Comparison of ENCODE assay signal across 12 mouse cellular contexts in the genomic region with DNA sequence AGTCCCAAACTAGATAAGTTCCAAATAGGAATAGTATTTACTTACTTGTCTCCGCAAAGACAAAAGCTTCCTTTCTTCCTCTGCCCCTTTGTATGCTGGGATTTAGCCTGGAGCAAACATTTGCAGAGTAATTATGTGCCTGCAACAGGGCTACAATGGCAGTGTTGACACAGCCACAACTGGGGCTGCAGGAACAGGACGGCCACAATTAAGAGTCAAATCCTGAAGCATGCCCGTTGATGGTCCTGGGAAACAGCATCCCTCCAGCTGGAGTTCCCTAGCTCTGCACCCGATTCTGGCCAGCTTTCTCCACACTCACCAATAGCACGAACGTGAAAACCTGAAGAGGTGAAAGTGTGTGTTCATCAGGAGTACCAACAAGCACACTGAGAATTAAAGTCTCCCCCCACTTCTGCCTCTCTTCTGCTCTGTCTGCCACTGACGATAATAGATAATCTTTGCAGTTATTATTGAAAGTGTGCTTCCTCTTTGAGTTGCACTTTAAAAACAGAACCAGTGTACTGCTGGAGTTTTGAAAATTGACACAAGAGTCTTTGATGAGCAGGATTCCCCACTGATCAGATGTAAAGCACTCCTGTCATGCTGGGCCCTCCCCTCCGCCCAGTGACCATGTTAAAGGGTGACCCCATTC. TPM values are rescaled to one million over a fixed set of nuclear protein-coding genes. Genes with fewer than 3 reads are reported as not detected.
DNase-seq lines count a peak whose midpoint lies in the region; ATAC-seq lines count a peak whose summit lies in the region.
"Had no signal": no experiment of that assay in that cellular context is flagged by ENCODE, and none has a peak within 500 bp of the region (broad histone marks: within the 10 kb centered on the region; RNA-seq: fewer than 3 reads in every experiment).

No protein-coding gene starts in this region.

- H3K4me3 ChIP-seq in hindbrain, embryonic 11.5 days (ENCODE audit: low read depth, low read length) = no peak overlapping the region
- no peak overlapping the region for H3K4me3 ChIP-seq in hindbrain, embryonic 16.5 days (ENCODE audit: low read length)
- H3K4me3 ChIP-seq: heart, embryonic 15.5 days had no signal

- no peaks in the 10 kb centered on the region for H3K36me3 ChIP-seq in hindbrain, embryonic 11.5 days (ENCODE audit: control insufficient read depth, insufficient read depth, low read length)
- 0 out of 2 replicates have a peak, but pooled peaks cover 2% of the 10 kb centered on the region for H3K36me3 ChIP-seq in hindbrain, embryonic 16.5 days (ENCODE audit: control insufficient read depth, insufficient read depth, low read length)
- H3K36me3 ChIP-seq: heart, embryonic 15.5 days had no signal

- no peaks in the 10 kb centered on the region for H3K27me3 ChIP-seq in hindbrain, embryonic 11.5 days (ENCODE audit: control insufficient read depth, insufficient read depth, low read length)
- H3K27me3 ChIP-seq in hindbrain, embryonic 16.5 days (replicated peaks; ENCODE audit: control insufficient read depth, insufficient read depth, low read length) = no peaks in the 10 kb centered on the region
- H3K27me3 ChIP-seq: heart, embryonic 15.5 days had no signal

- peak; percentile 48 for DNase-seq in hindbrain, embryonic 11.5 days (ENCODE audit: low spot score)
- DNase-seq in MEL-GATA-1-ER (ENCODE audit: extremely low read depth, low read depth) = peak; percentile 56
- DNase-seq in embryo, embryonic 10.5 days (ENCODE audit: low spot score) = peak; percentile 74
- DNase-seq in testis, postnatal 10 days (ENCODE audit: low spot score) = no peak
- DNase-seq in T-cell, adult 2 months (ENCODE audit: low spot score) = no peak
- DNase-seq in kidney, postnatal 25 days = no peak
- DNase-seq: kidney, adult 18-20 months; layer of hippocampus, adult 9-11 months had no signal

- ATAC-seq in hindbrain, embryonic 11.5 days (ENCODE audit: low FRiP score) = no peak
- no peak for ATAC-seq in hindbrain, embryonic 16.5 days
- ATAC-seq in megakaryocyte progenitor cell, adult 5-6 weeks (replicated peaks; ENCODE audit: poor library complexity) = peak; percentile 46; the same call in 1 of the 2 replicates

- H3K4me2 ChIP-seq in hindbrain, embryonic 11.5 days (replicated peaks; ENCODE audit: low read depth, low read length) = no peak overlapping the region
- H3K4me2 ChIP-seq in hindbrain, embryonic 16.5 days (ENCODE audit: low read length) = no peak overlapping the region
- H3K4me2 ChIP-seq: heart, embryonic 15.5 days; liver, embryonic 11.5 days had no signal

- H3K4me1 ChIP-seq in hindbrain, embryonic 11.5 days (replicated peaks; ENCODE audit: control insufficient read depth, insufficient read depth, low read length) = no peaks in the 10 kb centered on the region
- H3K4me1 ChIP-seq in hindbrain, embryonic 16.5 days (ENCODE audit: control insufficient read depth, insufficient read depth, low read depth, low read length) = no peaks in the 10 kb centered on the region

- H3K9me3 ChIP-seq in hindbrain, embryonic 11.5 days (ENCODE audit: control insufficient read depth, low read length) = no peaks in the 10 kb centered on the region
- no peaks in the 10 kb centered on the region for H3K9me3 ChIP-seq in hindbrain, embryonic 16.5 days (ENCODE audit: control insufficient read depth, low read length)
- H3K9me3 ChIP-seq: heart, embryonic 15.5 days had no signal

- H3K9ac ChIP-seq in hindbrain, embryonic 11.5 days (ENCODE audit: low read depth, low read length) = no peak overlapping the region
- H3K9ac ChIP-seq in hindbrain, embryonic 16.5 days (ENCODE audit: low read depth, low read length) = no peak overlapping the region
- H3K9ac ChIP-seq: heart, embryonic 15.5 days had no signal

- peak overlapping the region; percentile 42; the same call in 1 of the 2 replicates for H3K27ac ChIP-seq in hindbrain, embryonic 11.5 days (ENCODE audit: low read depth, low read length)
- no peak overlapping the region for H3K27ac ChIP-seq in hindbrain, embryonic 16.5 days (ENCODE audit: low read depth, low read length)
- H3K27ac ChIP-seq: heart, embryonic 15.5 days had no signal

- WGBS in hindbrain, embryonic 11.5 days = 12% methylated on average over 8 of the region's 8 CpGs
- 17% methylated on average over 8 of the region's 8 CpGs for WGBS in hindbrain, embryonic 16.5 days

RNA-seq across cellular contexts. Expression of gene Slc38a6, which starts 54.2 kb away (rescaled TPM):
- 9.4 and 16.8 TPM in 2 replicates for polyA plus RNA-seq in hindbrain, embryonic 11.5 days (2014; fragmentation: Nextera tagmentation; extraction: Ambion mirVana)
- 8.5 and 11.1 TPM in 2 replicates for polyA plus RNA-seq in hindbrain, embryonic 16.5 days (2015; fragmentation: Nextera tagmentation; extraction: Ambion mirVana)
- 5.0 and 9.0 TPM in 2 replicates for total RNA-seq in megakaryocyte progenitor cell, adult 5-6 weeks (2015)
- total RNA-seq in megakaryocyte progenitor cell, adult 5-6 weeks (2017) = 3.8 and 5.0 TPM in 2 replicates

RNA-seq across cellular contexts. Expression of gene Trmt5, which starts 54.3 kb away (rescaled TPM):
- 19.2 and 22.3 TPM in 2 replicates for polyA plus RNA-seq in hindbrain, embryonic 11.5 days (2014; fragmentation: Nextera tagmentation; extraction: Ambion mirVana)
- 14.1 and 14.9 TPM in 2 replicates for polyA plus RNA-seq in hindbrain, embryonic 16.5 days (2015; fragmentation: Nextera tagmentation; extraction: Ambion mirVana)
- 46.3 and 59.6 TPM in 2 replicates for total RNA-seq in megakaryocyte progenitor cell, adult 5-6 weeks (2015)
- 37.6 and 43.7 TPM in 2 replicates for total RNA-seq in megakaryocyte progenitor cell, adult 5-6 weeks (2017)

Comparison
In these comparisons a context has a peak if more than half of its experiments do, and no peak if none do; other contexts are left out.
1. DNase-seq: peak in hindbrain, embryonic 11.5 days (single experiment), MEL-GATA-1-ER (single experiment) and embryo, embryonic 10.5 days (single experiment); none in testis, postnatal 10 days (single experiment), T-cell, adult 2 months (single experiment) and kidney, postnatal 25 days (0 of 2).